Mouse (Mus musculus): ENCODE results near the gene Fbxo3.
"Not testable (repeated sequence)": the region's sequence is repeated elsewhere in the genome, so short reads cannot be mapped to it uniquely, and the experiment has no call there.

The Fbxo3 gene

DNA sequence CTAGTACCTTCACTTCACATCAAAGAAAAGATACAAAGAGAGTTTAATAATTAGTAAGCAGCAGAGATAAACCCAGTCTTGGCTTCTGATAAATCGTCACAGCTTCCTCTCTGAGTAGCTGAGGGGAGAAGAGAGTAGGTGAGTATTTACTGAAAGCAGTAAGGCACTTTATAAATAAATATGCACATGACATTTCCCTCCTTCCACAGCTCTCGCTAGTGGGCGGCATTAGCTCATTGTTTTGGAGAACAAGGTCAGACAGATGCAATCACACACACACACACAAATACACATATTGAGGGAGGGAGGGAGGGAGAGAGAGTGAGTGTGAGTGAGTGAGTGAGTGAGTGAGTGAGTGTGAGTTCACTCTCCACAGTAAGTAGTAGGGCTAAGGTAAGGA is 8.8 kb downstream of the Fbxo3 start:
- no peak for DNase-seq (ENCODE audit: low read depth)

DNA sequence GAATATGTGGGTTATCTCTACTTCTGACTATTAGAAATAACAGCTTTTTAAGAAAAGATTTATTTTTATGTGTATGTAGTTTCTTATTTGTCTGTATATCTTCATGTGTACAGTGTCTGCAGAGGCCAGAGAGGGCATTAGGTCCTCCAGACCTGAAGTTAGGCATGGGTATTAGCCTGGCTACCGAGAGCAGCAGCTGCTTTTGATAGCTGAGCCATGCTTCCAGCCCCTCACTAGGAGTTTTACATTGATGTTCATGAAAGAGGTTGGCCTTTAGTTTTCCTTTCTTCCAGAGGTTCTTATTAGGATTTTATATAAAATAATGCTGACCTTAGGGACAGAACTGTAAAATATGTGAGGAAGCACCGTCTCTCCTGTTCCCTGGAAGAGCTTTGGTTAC is 10.7 kb downstream of the Fbxo3 start:
- no peak for DNase-seq (ENCODE audit: low read depth)

DNA sequence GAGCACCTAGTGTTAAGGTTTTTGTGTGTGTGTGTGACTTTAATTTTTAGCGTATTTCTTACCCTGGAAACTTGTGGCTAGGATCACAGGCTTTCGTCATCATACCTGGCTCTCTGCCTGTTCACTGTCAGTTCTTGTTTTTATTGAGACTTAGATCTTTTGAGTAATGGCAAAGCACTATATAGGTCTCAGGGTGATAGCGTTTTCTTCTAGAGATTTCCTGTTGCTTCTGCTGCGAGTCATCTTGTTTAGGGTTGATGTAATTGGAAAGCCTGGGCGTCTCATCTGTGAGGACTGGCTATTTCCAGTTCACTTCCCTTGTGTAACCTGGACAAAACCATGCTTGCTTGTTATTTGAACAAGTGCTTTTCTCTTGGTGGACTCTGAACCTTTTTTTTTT is 14.1 kb downstream of the Fbxo3 start:
- peak; percentile 79 for DNase-seq (ENCODE audit: low read depth)

DNA sequence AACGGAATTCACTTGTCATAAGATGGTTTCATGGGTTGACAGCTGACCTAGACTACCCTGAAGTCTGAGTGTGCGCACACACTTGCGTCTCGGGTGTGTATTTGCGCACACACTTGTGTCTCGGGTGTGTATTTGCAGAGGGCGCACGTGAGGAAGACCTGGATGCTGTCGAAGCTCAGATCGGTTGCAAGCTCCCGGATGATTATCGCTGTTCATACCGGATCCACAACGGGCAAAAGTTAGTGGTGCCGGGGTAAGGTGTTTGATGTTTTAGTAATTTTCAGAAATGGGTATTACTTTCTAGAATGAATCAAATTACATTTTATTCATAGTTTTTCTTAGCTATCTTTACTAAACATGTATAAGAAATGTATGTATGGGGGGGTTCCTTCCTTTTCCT is 15.2 kb downstream of the Fbxo3 start:
- DNase-seq (ENCODE audit: low read depth): no peak

DNA sequence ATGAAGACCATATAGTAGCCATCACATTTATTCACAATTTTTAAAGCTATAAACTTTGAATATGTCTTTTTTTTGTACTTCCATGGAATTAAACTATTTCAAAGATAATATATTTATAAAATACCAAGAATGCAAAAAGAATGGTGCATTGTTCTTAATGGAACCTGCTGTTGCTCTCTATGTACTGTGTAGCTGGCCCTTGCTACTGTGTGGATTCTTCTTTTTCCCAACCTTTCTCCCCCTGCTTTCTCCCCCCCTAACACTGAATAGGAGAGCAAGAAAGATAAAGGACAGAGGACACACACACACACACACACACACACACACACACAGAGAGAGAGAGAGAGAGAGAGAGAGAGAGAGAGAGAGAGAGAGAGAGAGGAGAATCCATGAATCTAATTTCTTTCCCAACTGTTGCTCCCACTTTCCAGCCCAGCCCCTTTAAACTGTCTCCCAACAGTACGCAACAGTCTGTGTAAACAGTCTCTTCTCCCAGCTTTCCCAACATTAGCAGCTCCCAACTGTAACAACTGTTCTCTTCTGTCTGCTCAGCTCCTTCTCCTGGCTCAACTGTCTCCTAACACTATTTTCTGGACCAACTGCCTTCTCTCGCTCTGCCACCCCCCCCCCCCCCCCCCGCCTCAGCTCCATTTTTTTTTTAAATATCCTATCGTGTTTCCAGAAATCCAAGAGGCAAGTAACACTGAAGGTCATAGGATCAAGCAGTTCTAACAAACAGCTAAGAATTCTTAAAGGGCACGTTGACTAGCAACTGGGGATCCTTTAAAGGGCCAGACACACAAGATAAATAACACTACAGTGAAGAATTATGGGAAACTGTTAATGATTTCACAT is 16.3 kb downstream of the Fbxo3 start:
- DNase-seq (ENCODE audit: low read depth): no peak

DNA sequence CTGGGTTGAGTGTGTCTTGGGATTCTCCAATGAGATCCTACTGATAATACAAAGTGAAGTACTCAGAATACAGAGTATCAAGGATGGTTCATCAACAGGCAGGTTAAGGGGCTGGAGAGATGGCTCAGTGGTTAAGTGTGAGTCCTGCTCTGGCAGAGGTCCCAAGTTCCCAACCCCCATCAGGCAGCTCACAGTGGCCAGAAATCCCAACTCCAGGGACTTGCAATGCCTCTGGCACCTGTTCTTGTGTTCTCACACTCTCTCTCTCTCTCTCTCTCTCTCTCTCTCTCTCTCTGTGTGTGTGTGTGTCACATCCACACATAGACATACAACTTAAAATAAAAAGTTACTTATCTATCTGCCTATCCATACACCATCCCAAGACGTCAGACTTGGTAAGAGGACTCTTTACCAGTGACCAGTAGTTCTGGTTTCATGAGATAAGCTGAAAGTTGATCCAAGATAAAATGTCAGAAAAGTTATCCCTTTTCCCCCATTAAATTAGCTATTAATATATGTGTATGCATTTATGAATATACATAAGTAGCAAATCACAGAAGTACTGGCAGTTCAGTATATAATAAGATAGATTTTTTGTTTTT is 17.1 kb downstream of the Fbxo3 start:
- DNase-seq (ENCODE audit: low read depth): no peak

DNA sequence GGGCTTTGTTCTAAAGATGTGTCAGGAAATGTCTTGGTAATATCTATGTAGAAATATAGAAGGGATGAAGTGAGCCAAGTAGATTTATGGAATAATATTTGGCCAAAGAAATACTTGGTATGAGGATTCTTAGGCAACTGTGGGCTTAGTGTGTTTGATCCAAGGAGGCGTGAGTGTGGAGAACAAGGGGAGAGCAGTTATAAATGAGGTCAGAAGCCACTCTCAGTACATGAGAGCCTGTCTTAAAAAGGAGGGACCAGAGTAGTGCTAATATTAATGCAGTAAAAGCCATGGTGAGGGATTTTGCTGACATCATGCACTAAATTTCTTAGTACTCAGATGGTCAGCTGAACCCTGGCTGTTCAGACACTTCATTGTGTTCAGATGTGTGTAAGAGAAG is 30.9 kb downstream of the Fbxo3 start:
- no peak for DNase-seq (ENCODE audit: low read depth)

DNA sequence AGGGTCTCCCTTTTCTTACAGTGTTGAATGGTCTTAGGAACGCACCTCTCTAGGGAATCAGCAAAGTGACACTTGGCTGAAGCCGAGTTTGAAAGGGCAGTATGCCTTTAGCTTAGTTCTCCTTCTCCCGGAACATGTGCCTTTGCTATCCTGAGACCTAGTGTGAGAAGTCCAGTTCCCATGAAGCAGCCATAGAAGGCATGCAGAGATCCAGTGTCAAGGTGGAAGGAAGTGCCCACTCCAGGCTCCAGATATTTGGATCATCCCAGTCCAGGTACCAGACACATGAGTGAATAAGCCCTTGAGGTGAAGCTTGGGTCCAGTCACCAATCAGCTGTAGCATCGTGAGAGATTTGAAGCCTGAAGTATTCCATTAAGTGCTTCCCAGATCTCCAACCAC is 31.4 kb downstream of the Fbxo3 start:
- DNase-seq (ENCODE audit: low read depth): no peak

DNA sequence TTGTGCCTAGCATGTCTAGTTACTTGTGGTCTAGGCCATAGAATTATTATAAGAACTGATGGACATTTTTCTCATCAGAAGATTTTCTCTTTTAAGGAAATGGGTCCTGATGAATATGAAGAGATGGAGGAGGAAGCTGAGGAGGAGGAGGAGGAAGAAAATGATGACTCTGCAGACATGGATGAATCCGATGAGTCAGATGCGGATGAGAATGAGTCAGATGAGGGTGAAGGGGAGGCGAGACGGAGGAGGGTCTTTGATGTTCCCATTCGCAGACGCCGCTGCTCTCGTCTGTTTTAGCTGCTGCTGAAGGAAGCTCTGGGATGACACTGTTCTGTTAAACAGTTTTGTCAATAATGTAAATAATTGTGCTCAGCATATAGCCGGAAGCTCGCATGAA is 32.3 kb downstream of the Fbxo3 start:
- DNase-seq (ENCODE audit: low read depth): no peak

DNA sequence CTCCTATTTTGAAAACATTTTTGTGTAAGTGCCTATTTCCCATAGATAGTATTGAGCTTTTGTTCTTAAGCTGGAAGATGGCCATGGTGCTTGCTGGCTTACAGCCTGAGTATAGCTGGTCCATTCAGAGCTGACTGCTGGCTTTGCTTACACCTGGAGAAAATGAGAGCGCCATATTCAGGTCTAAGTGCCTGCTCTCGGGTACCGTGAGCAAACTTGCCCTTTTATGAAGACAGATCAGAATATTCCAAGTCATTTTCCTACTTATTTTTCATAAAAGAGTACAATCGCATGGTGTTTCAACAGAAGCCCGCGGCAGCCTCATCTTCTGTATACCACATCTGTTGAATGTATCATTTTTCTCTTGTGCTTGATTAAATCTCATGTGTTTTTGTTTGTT is 33.5 kb downstream of the Fbxo3 start:
- DNase-seq (ENCODE audit: low read depth): no peak

DNA sequence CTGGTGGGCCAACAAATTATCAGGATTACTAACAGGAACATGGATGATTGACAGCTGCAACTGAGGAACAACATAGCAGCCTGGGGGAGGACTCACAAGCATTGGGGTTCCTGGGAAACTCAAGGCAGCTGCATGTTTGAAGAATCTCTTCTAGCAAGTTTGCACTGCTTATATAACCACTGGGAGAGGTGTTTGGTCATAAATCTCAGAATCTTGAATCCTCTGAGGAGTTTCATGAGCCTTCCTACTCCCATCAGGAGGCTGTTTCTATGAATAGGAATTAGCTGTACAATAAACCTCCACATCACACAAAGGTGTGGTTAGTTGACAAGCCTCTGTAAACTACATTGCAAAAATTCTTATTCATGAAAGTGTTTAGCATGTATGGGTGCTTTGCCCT is 35.1 kb downstream of the Fbxo3 start:
- no peak for DNase-seq (ENCODE audit: low read depth)

DNA sequence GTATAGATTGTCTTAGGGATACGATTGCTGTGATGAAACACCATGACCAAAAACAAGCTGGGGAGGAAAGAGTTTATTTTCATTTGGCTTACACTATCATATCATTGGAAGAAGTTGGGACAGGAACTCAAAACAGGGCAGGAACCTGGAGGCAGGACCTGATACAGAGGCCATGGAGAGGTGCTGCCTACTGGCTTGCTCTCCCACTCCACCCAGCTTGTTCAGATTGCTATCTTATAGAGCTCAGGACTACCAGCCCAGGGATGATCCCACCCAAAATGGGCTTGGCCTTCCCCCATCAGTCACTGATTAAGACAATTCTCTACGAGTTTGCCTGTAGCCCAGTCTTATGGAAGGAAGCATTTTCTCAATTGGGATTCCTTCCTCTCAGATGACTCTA is 36.6 kb downstream of the Fbxo3 start:
- DNase-seq (ENCODE audit: low read depth): no peak

DNA sequence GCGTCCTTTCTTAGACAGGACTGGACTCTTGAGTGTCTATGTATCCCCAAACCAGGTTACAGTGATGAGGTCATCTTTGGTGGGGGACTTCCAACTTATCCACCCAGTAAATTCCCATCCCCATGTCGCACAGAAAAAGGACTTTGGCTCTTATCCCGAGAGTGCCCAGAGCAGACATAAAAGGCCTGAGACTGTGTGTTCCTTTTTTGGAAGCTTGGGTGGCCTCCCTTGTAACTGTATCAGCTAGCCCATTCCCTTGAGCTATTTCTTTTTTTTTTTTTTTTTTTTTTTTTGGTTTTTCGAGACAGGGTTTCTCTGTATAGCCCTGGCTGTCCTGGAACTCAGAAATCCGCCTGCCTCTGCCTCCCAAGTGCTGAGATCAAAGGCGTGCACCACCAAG is 38.0 kb downstream of the Fbxo3 start, which contains the start of gene Gm10912:
Gene Gm10912, plus strand, starts transcription at position 301 of the 400 bp plus-strand sequence.
- not testable (repeated sequence) for DNase-seq (ENCODE audit: low read depth)

DNA sequence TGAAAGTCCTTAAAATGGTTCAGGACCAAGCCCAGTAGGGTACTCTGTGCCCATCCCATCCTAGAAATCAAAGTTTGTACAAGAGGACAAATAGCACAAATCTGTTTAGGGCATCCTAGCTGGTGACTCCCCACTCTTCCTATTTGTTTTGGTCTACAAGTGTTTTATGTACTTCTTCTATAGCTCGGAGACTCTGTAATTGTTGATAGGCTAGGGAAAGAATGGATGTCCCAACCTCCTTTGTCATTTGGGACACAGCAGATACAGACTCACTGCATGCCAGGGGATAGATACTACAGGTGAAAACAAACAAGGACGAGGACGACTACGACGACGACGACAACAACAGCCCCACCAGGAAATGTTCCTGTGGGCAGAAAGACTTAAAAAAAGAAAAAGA is 40.9 kb downstream of the Fbxo3 start, which contains the start of gene Gm10799:
Gene Gm10799, minus strand, starts transcription at position 101 of the 400 bp plus-strand sequence.
- not testable (repeated sequence) for DNase-seq (ENCODE audit: low read depth)

DNA sequence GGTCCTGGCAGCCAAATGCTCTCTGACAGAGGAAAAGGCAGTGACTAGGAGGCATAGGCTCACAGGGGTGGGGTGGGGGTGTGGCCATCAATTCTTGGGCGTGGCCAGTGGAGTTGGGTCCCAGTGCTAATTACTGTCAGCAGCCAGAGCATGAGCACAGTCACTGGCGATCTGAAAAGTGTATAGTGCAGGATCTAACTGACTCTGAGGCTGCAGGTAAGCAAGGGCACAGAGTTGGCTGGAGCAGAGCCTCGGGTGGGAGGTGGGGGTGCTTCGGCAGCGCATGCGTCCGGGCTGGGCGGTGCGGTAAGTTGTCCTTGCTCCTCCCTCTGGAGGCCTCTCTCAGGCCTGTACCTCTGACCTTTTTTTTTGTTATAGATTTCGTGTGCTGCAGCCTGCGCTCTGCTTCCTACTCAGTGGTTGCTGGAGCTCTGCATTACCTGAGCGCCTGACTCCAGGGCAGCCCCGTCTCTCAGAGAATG is 42.2 kb downstream of the Fbxo3 start, which contains the start of gene Cd59b:
Gene Cd59b, plus strand, starts transcription at position 146 of the 482 bp plus-strand sequence.
- DNase-seq (ENCODE audit: low read depth): peak; percentile 31

DNA sequence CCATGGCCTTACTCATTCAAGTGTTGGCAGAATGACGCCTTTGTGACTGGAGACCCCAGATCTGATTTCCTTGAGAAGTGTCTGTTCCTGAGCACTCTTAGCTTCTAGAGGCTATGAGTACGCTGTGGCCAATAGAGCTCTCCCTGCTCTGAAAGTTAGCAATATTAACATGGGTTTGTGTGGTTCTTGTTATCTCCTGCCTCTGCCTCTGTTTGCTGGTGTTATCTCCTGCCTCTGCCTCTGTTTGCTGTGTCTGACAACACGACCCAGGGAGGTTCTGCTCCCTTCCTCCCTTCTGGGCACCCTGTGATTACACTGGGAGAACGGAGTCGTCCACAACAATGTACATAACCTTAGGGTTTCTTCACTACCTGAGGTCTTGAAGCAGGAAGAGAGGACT is 50.8 kb downstream of the Fbxo3 start:
- not testable (repeated sequence) for DNase-seq (ENCODE audit: low read depth)

DNA sequence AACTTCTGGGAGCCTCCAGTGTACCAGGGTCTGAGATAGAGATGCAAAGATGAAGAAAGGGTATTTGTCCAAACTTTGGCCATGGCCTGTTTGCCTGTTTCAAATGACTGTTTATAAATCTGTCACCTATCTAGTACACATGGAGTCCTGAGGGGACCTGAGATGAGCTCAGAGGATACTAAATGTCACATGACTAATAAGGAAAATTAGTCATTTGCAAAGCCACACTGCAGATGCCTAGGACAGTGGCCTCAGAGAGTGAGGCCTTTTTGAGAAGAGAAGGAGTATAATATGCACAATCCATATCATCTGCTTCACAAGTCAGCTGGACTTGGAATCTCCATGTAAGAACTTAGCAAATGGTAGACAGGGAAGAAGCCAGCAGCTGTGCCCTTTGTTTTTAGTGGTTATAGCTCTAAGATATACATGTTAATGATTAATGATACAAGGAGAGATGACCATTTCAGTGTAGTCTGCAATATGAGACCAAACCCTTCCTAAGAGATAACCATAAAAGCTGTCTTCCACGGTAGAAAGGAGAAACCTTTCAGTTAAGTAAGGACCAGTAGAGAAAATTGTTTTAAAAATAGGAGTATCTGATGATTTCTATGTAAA is 54.0 kb downstream of the Fbxo3 start:
- not testable (repeated sequence) for DNase-seq (ENCODE audit: low read depth)

DNA sequence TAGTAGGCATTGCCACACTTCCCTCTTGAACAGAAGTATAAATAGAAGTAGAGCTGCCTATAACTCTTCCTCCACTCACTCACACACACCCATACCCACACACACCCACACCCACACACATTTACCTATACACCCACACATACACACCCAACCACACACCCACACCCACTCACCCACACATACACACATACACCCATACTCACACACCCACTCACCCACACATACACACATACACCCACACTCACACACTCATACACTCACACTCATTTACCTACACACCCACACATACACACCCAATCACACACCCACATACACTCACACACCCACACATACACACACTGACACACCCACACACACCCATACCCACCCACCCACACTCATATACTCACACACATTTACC is 55.0 kb downstream of the Fbxo3 start:
- no peak for DNase-seq (ENCODE audit: low read depth)

DNA sequence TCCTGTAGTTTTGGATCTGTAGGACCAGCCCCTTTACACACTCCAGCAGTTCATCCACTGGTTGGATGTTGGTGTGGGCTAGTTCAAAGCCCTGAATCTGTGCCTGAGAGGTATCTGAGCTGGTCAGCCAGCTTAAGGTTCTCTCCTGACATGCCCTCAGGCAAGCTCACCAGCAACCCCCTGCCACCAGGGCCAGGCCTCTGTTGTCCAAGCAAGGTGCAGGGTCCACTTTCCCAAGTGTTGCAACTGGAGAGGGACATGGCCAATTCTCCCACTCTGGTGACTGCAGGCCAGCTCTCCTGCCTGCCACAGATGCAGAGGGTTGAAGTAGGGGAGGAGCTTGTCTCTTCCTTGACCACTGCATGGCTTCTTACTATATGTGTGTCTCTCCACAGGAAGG is 56.5 kb downstream of the Fbxo3 start:
- not testable (repeated sequence) for DNase-seq (ENCODE audit: low read depth)

DNA sequence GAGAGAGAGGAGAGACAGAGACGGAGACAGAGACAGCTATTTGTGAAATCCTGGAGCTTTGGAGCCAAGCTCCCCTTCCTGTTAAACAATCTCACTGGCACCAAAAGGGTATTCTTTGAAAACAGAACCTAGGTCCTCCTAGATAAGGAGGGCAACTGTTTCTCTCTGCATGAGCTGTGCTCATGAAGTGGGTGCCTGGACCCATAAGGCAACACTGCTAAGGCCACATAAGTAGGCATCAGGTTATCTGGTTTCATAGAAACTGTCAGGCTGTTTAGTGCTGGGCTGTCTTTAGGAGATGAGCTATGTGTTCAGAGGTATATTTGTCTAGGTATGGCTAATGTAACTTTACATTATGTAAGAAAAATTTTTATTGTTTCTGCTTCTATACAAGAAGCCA is 60.0 kb downstream of the Fbxo3 start:
- not testable (repeated sequence) for DNase-seq (ENCODE audit: low read depth)

DNA sequence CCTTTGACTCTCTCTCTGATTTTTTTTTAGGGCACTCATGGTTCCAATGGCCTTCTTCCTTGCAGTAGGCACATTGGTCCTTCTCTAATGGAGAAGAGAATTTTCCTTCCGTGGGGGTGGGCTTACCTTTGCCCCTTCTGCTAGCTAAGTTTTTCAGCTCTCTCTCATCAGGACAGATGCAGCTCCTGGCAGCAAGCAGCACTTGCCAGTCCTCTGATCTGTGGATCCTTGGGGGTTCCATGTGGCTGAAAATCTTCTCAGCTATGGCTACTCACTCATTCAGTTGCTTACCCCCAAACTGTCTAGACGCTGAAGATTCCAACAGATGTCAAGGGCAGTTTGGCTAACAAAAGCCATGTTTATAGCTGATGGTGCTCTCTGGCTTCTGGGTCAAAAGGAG is 65.8 kb downstream of the Fbxo3 start:
- DNase-seq (ENCODE audit: low read depth): no peak

DNA sequence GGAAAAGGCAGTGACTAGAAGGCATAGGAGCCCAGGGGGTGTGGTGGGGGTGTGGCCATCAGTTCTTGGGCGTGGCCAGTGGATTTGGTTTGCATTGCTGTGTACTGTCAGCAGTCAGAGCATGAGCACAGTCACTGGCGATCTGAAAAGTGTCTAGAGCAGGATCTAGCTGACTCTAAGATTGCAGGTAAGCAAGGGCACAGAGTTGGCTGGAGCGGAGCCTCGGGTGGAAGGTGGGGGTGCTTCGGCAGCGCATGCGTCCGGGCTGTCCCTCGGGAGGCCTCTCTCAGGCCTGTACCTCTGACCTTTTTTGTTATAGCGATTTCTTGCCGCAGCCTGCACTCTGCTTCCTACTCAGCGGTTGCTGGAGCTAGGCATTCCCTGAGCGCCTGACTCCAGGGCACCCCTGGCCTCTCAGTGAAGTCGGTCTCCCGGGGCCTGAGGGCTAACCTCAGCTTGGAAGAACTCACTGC is 68.3 kb downstream of the Fbxo3 start, which contains the start of gene Cd59a:
Gene Cd59a, plus strand, starts transcription at position 61 of the 473 bp plus-strand sequence.
- DNase-seq (ENCODE audit: low read depth): peak; percentile 82

DNA sequence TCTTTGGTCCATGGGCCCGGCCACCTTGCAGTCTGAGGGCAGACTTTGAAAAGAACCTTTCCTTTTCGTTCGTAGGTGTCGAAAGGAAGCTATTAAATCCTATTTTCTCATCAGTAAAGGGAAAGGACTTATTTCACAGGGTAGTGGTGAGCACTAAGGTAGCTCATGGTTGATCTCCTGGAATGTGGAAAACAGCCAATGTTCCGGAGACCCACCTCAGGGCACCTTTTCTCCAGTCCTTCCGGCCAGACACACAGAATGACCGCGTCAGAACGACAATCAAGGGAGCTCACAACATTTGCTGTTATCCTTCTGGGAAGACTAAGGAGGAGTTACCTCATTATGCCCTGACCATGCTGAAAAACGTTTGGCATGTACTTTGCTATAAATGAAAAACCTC is 68.7 kb downstream of the Fbxo3 start:
- peak; percentile 10 for DNase-seq (ENCODE audit: low read depth)
